Mouse (Mus musculus) MEL (cell line): ENCODE results near the gene Gramd1c. TPM values are rescaled to one million over a fixed set of nuclear protein-coding genes. Genes with fewer than 3 reads are reported as not detected.

Source experiments
- DNase-seq: peaks from one replicate; pipeline ENCODE4 v3.0.0; 2011; ENCODE audit warnings: low read depth, low spot score
- H3K27ac ChIP-seq: 2 replicates; pipeline ENCODE4 v1.5.1; 2012; ENCODE audit warnings: low read depth, mild to moderate bottlenecking, control low read depth, low read length, moderate library complexity; ENCODE audit not compliant: control insufficient read depth
- H3K27me3 ChIP-seq, 2 experiments: fragments of 150-350 bp in 1 of 2; sonication (generic) in 1 of 2; 2 replicates each; pipeline ENCODE4 v1.6.1; 2012; ENCODE audit warnings: low read length in 2 of 2, mild to moderate bottlenecking in 2 of 2, improper control_type of control experiment in 1 of 2, moderate library complexity in 1 of 2; ENCODE audit not compliant: insufficient read depth in 2 of 2, control insufficient read depth in 1 of 2
- H3K36me3 ChIP-seq, 2 experiments: 2 replicates each; pipeline ENCODE4 v1.6.1; 2012 to 2014; ENCODE audit warnings: low read length in 2 of 2, improper control_type of control experiment in 1 of 2, inconsistent platforms in 1 of 2, mild to moderate bottlenecking in 1 of 2; ENCODE audit not compliant: insufficient read depth in 2 of 2, control insufficient read depth in 1 of 2
- H3K4me1 ChIP-seq, 2 experiments: fragments of 150-350 bp in 1 of 2; sonication (generic) in 1 of 2; 2 replicates each; pipeline ENCODE4 v1.6.1; 2012; ENCODE audit warnings: low read length in 2 of 2, improper control_type of control experiment in 1 of 2, mild to moderate bottlenecking in 1 of 2; ENCODE audit not compliant: insufficient read depth in 2 of 2, control insufficient read depth in 1 of 2
- H3K4me3 ChIP-seq, 2 experiments: fragments of 150-350 bp in 1 of 2; sonication (generic) in 1 of 2; 2 replicates each; pipeline ENCODE4 v1.5.1; 2012; ENCODE audit warnings: low read depth in 2 of 2, low read length in 2 of 2, mild to moderate bottlenecking in 2 of 2, moderate library complexity in 2 of 2, control low read depth in 1 of 2, improper control_type of control experiment in 1 of 2; ENCODE audit not compliant: control insufficient read depth in 1 of 2, insufficient read depth in 1 of 2
- H3K79me2 ChIP-seq: 2 replicates; pipeline ENCODE4 v1.6.1; 2012; ENCODE audit warnings: mild to moderate bottlenecking, low read length, moderate library complexity; ENCODE audit not compliant: control insufficient read depth, poor library complexity, insufficient read depth
- H3K9ac ChIP-seq: 2 replicates; pipeline ENCODE4 v1.6.1; 2012; ENCODE audit warnings: low read depth, mild to moderate bottlenecking, control low read depth, low read length, moderate library complexity; ENCODE audit not compliant: control insufficient read depth, poor library complexity, severe bottlenecking
- H3K9me3 ChIP-seq: fragments of 150-350 bp; sonication (generic); replicated peaks from 2 replicates; pipeline ENCODE4 v1.6.1; 2012; ENCODE audit warnings: mild to moderate bottlenecking, low read length, improper control_type of control experiment, moderate library complexity; ENCODE audit not compliant: insufficient read depth
- BHLHE40 ChIP-seq: IDR thresholded peaks from 2 replicates; pipeline ENCODE4 v1.6.1; 2012; ENCODE audit warnings: low read depth, mild to moderate bottlenecking, inconsistent platforms, low read length, improper control_type of control experiment, borderline replicate concordance
- CHD1 ChIP-seq: IDR thresholded peaks from 2 replicates; pipeline ENCODE4 v1.6.1; 2012; ENCODE audit warnings: low read depth, mild to moderate bottlenecking, inconsistent platforms, low read length, improper control_type of control experiment
- ELF1 ChIP-seq: IDR thresholded peaks from 2 replicates; pipeline ENCODE4 v1.6.1; 2014; ENCODE audit warnings: low read depth, mild to moderate bottlenecking, inconsistent platforms, low read length, improper control_type of control experiment, moderate library complexity
- EP300 ChIP-seq, 2 experiments: IDR thresholded peaks; 2 replicates each; pipeline ENCODE4 v1.6.1; 2011; ENCODE audit warnings: improper control_type of control experiment in 2 of 2, low read length in 2 of 2, low read depth in 1 of 2, mild to moderate bottlenecking in 1 of 2
- ETS1 ChIP-seq: IDR thresholded peaks from 2 replicates; pipeline ENCODE4 v1.6.1; 2012; ENCODE audit warnings: low read depth, mild to moderate bottlenecking, inconsistent platforms, low read length, improper control_type of control experiment, moderate library complexity
- GATA1 ChIP-seq: IDR thresholded peaks from 2 replicates; pipeline ENCODE4 v1.6.1; 2011; ENCODE audit warnings: low read depth, low read length, improper control_type of control experiment
- HCFC1 ChIP-seq: IDR thresholded peaks from 2 replicates; pipeline ENCODE4 v1.6.1; 2012; ENCODE audit warnings: low read depth, mild to moderate bottlenecking, inconsistent platforms, low read length, improper control_type of control experiment, moderate library complexity
- KAT2A ChIP-seq: conservative IDR thresholded peaks from 2 replicates; pipeline ENCODE4 v1.6.1; 2012; ENCODE audit warnings: low read depth, low read length, improper control_type of control experiment, inconsistent platforms
- MXI1 ChIP-seq: IDR thresholded peaks from 2 replicates; pipeline ENCODE4 v1.6.1; 2011; ENCODE audit warnings: mild to moderate bottlenecking, low read depth, low read length, improper control_type of control experiment
- MYB ChIP-seq: IDR thresholded peaks from 2 replicates; pipeline ENCODE4 v1.6.1; 2011; ENCODE audit warnings: mild to moderate bottlenecking, low read depth, low read length, improper control_type of control experiment
- MYC ChIP-seq: IDR thresholded peaks from 2 replicates; pipeline ENCODE4 v1.6.1; 2011; ENCODE audit warnings: low read depth, mild to moderate bottlenecking, low read length, improper control_type of control experiment, moderate library complexity
- NELFE ChIP-seq: IDR thresholded peaks from 2 replicates; pipeline ENCODE4 v1.6.1; 2011; ENCODE audit warnings: low read depth, low read length, improper control_type of control experiment
- POLR2A ChIP-seq, 2 experiments: IDR thresholded peaks; 2 replicates each; pipeline ENCODE4 v1.6.1; 2011 to 2012; ENCODE audit warnings: low read length in 2 of 2, mild to moderate bottlenecking in 2 of 2, control low read depth in 1 of 2, improper control_type of control experiment in 1 of 2, low read depth in 1 of 2, moderate library complexity in 1 of 2; ENCODE audit not compliant: control insufficient read depth in 1 of 2, insufficient read depth in 1 of 2, poor library complexity in 1 of 2
- POLR2AphosphoS2 ChIP-seq: IDR thresholded peaks from 2 replicates; pipeline ENCODE4 v1.6.1; 2011; ENCODE audit warnings: low read length, improper control_type of control experiment
- SIN3A ChIP-seq: IDR thresholded peaks from 2 replicates; pipeline ENCODE4 v1.6.1; 2012; ENCODE audit warnings: low read length, improper control_type of control experiment, inconsistent platforms
- TAL1 ChIP-seq: IDR thresholded peaks from 2 replicates; pipeline ENCODE4 v1.6.1; 2012; ENCODE audit warnings: mild to moderate bottlenecking, inconsistent platforms, low read length, moderate library complexity, mixed read lengths
- TBP ChIP-seq: IDR thresholded peaks from 2 replicates; pipeline ENCODE4 v1.8.0; 2011; ENCODE audit warnings: low read depth, low read length, improper control_type of control experiment
- TCF12 ChIP-seq: IDR thresholded peaks from 2 replicates; pipeline ENCODE4 v1.6.1; 2014; ENCODE audit warnings: low read depth, mild to moderate bottlenecking, inconsistent platforms, low read length, improper control_type of control experiment, moderate library complexity
- USF1 ChIP-seq: IDR thresholded peaks from 2 replicates; pipeline ENCODE4 v1.6.1; 2014; ENCODE audit warnings: low read depth, mild to moderate bottlenecking, inconsistent platforms, low read length, improper control_type of control experiment, moderate library complexity
- ZMIZ1 ChIP-seq: IDR thresholded peaks from 2 replicates; pipeline ENCODE4 v1.6.1; 2012; ENCODE audit warnings: low read depth, mild to moderate bottlenecking, inconsistent platforms, low read length, improper control_type of control experiment, moderate library complexity
- polyA plus RNA-seq, 2 experiments: library from polyadenylated mRNA; stranded (reverse) in 1 of 2; unstranded in 1 of 2; fragments of >175 nt in 1 of 2; fragments of >200 nt in 1 of 2; gene quantifications; 2 replicates each; pipeline versions ENCODE4 v1.2.1 to v1.2.4; 2012; ENCODE audit warnings: low replicate concordance in 2 of 2, low read depth in 1 of 2; ENCODE audit not compliant: insufficient read length in 2 of 2, insufficient read depth in 1 of 2, missing spikeins in 1 of 2
- total RNA-seq: library from RNA; depleted of rRNA; stranded (reverse); fragments of 300-350 nt; gene quantifications from 2 replicates; pipeline ENCODE4 v1.2.3, GENCODE M21; 2012

Gene Gramd1c
- total and polyA plus RNA-seq, 3 experiments = 1.5 to 2.7 TPM; not detected in 1

DNA sequence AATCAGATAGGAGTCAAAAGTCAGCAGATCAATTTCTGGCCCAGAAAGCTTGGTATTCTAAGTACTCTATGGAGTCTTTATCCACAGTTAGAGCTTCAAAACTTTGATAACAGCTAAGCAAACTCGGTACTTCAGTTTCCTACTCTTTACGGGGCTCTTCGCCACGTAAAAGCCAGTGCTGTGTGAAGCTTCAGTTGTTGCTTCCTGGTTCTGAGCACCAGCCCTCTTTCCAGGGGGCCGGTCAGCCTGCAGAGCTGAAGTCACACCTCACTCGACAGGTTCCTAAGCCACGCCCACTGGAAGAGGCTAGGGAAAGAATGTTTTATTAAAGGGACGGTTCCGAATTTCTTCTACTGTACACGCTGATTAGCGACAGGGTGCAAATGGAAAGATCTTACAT is 47.0 kb downstream of the Gramd1c start (continued):
- no peak for TF ChIP-seq USF1
- TF ChIP-seq MXI1 = no peak; the same call in 1 of the 2 replicates
- peak; percentile 80 for TF ChIP-seq ELF1
- peak; percentile 30; the same call in 1 of the 2 replicates for TF ChIP-seq ETS1
- TF ChIP-seq KAT2A = no peak
- no peak for TF ChIP-seq TCF12
- peak; percentile 41; the same call in 1 of the 2 replicates for TF ChIP-seq NELFE
- peak in 1 of 2 experiments; percentile 54; a peak in 2 of 4 replicates for TF ChIP-seq POLR2A (IDR thresholded peaks at IDR 0.05; ENCODE audit: control insufficient read depth in 1 of 2, insufficient read depth in 1 of 2, low read depth in 1 of 2, low read length in 2 of 2, poor library complexity in 1 of 2)
- TF ChIP-seq TAL1 = no peak
- 0 out of 2 replicates have a peak, but pooled peaks have one; percentile 14 for TF ChIP-seq TBP

DNA sequence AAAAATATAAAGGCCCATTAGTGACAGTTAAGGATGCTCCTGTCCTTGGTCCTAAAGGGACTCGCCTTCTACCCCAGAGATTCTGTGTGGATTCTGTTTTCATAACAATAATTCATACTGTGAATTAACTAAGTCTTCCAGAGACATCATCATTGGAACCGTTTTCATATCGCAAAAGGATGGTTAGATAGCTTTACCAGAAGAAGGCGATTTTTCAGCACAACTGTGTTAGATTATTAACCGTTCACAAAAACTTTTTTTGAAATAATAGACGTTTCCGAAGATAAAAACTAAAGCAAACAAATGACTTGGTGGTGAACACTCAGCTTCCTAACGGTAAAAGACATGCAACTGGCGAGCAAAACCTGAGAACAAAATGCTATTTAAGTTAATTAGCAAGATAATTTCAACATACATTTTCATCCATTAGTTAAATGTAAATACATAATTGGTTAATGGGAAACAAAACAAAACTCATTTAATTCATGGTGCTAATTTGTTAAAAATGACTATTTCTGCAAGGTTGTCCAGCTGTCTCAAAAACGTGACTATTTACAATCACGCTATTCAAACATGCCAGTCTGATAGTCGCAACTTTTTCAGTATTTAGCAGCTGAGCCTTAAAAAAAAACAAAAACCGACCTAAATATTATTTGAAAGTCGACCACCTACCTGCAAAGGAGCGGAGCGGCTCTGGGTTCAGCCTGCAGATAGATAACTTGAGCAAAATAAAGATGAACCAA is 47.6 kb downstream of the Gramd1c start:
- TF ChIP-seq TCF12 (0 out of 2 replicates have a peak, but pooled peaks have one; percentile 20), CHD1 (peak; percentile 78), GATA1 (peak; percentile 38), NELFE (0 out of 2 replicates have a peak, but pooled peaks have one; percentile 11), EP300 (IDR thresholded peaks at IDR 0.05; ENCODE audit: low read depth in 1 of 2, low read length in 2 of 2) (peak; percentile 48 to 77), TAL1 (no peak), BHLHE40 (peak; percentile 81), ZMIZ1 (no peak), MXI1 (peak; percentile 45; the same call in 1 of the 2 replicates), MYB (peak; percentile 62), HCFC1 (no peak), POLR2AphosphoS2 (no peak), SIN3A (peak; percentile 40; the same call in 1 of the 2 replicates), MYC (peak; percentile 23; the same call in 1 of the 2 replicates), TBP (0 out of 2 replicates have a peak, but pooled peaks have one; percentile 6)
- H3K4me1 ChIP-seq = peaks cover 0 to 30% of the 10 kb centered on the region in 2 experiments; a peak in 3 of 4 replicates
- peak overlapping the region; percentile 57 for H3K9ac ChIP-seq
- peaks cover 4% of the 10 kb centered on the region; the same call in 1 of the 2 replicates for H3K79me2 ChIP-seq
- DNase-seq = peak; percentile 43
- H3K4me3 ChIP-seq = peak overlapping the region; percentile 65 to 88
- no peaks in the 10 kb centered on the region for H3K9me3 ChIP-seq
- no peaks in the 10 kb centered on the region for H3K27me3 ChIP-seq
- H3K27ac ChIP-seq = peak overlapping the region; percentile 72
- peaks cover 0 to 31% of the 10 kb centered on the region in 2 experiments; a peak in 2 of 4 replicates for H3K36me3 ChIP-seq
